Mouse (Mus musculus) CH12.LX (cell line): ENCODE results near the gene Chac1. TPM values are rescaled to one million over a fixed set of nuclear protein-coding genes. Genes with fewer than 3 reads are reported as not detected.

ENCODE experiments used
- DNase-seq: peaks from one replicate; pipeline ENCODE4 v3.0.0-alpha.2; 2013; ENCODE audit errors: extremely low read depth
- H3K27ac ChIP-seq: 2 replicates; pipeline ENCODE4 v1.5.1; 2012; ENCODE audit warnings: low read depth, mild to moderate bottlenecking, control low read depth, moderate library complexity; ENCODE audit not compliant: insufficient read depth
- H3K27me3 ChIP-seq: replicated peaks from 2 replicates; pipeline ENCODE3; 2012; ENCODE audit warnings: inconsistent platforms
- H3K36me3 ChIP-seq, 2 experiments: replicated peaks in 1 of 2; 2 replicates each; pipeline versions ENCODE3 to v1.6.1; 2012; ENCODE audit warnings: inconsistent platforms in 1 of 2, low read length in 1 of 2, mild to moderate bottlenecking in 1 of 2, mixed read lengths in 1 of 2, moderate library complexity in 1 of 2; ENCODE audit not compliant: control insufficient read depth in 1 of 2, insufficient read depth in 1 of 2
- H3K4me1 ChIP-seq, 2 experiments: 2 replicates each; pipeline ENCODE4 v1.6.1; 2012; ENCODE audit warnings: inconsistent platforms in 1 of 2, moderate library complexity in 1 of 2; ENCODE audit not compliant: insufficient read depth in 2 of 2, control insufficient read depth in 1 of 2
- H3K4me2 ChIP-seq: 2 replicates; pipeline ENCODE4 v1.6.1; 2012; ENCODE audit warnings: low read depth, mild to moderate bottlenecking, control low read depth; ENCODE audit not compliant: poor library complexity, insufficient read depth, severe bottlenecking
- H3K4me3 ChIP-seq, 3 experiments: fragments of 150-350 bp in 1 of 3; sonication (generic) in 1 of 3; replicated peaks in 1 of 3; 2 replicates each; pipeline versions ENCODE3 to v1.5.1; 2011 to 2012; ENCODE audit warnings: low read depth in 2 of 3, low read length in 2 of 3, mild to moderate bottlenecking in 2 of 3, moderate library complexity in 2 of 3, control low read depth in 1 of 3, improper control_type of control experiment in 1 of 3, inconsistent platforms in 1 of 3, mixed read lengths in 1 of 3; ENCODE audit not compliant: poor library complexity in 1 of 3
- H3K79me2 ChIP-seq: replicated peaks from 2 replicates; pipeline ENCODE4 v1.6.1; 2012; ENCODE audit warnings: mild to moderate bottlenecking, moderate library complexity; ENCODE audit not compliant: control insufficient read depth, poor library complexity, insufficient read depth, severe bottlenecking; ENCODE audit errors: extremely low read depth
- H3K9ac ChIP-seq: 2 replicates; pipeline ENCODE4 v1.6.1; 2012; ENCODE audit warnings: low read depth, mild to moderate bottlenecking, control low read depth, moderate library complexity; ENCODE audit not compliant: insufficient read depth
- H3K9me3 ChIP-seq: replicated peaks from 2 replicates; pipeline ENCODE3; 2012; ENCODE audit warnings: low read length, inconsistent platforms, mixed read lengths
- CHD1 ChIP-seq: IDR thresholded peaks from 2 replicates; pipeline ENCODE4 v1.6.1; 2012; ENCODE audit warnings: low read depth, low read length, improper control_type of control experiment, inconsistent platforms
- CHD2 ChIP-seq: IDR thresholded peaks from 2 replicates; pipeline ENCODE4 v1.6.1; 2011; ENCODE audit warnings: low read length, improper control_type of control experiment
- CTCF ChIP-seq, 2 experiments: IDR thresholded peaks in 1 of 2; conservative IDR thresholded peaks in 1 of 2; 2 replicates each; pipeline ENCODE4 v1.5.1; 2011 to 2012; ENCODE audit warnings: low read depth in 2 of 2, low read length in 2 of 2, improper control_type of control experiment in 1 of 2, inconsistent platforms in 1 of 2, mild to moderate bottlenecking in 1 of 2, moderate library complexity in 1 of 2
- ELF1 ChIP-seq: IDR thresholded peaks from 2 replicates; pipeline ENCODE4 v1.6.1; 2014; ENCODE audit warnings: low read depth, mild to moderate bottlenecking, inconsistent platforms, low read length, improper control_type of control experiment
- ETS1 ChIP-seq: conservative IDR thresholded peaks from 2 replicates; pipeline ENCODE4 v1.6.1; 2012; ENCODE audit warnings: low read depth, mild to moderate bottlenecking, inconsistent platforms, low read length, improper control_type of control experiment, moderate library complexity
- IRF4 ChIP-seq: IDR thresholded peaks from 2 replicates; pipeline ENCODE4 v1.6.1; 2014; ENCODE audit warnings: low read depth, mild to moderate bottlenecking, inconsistent platforms, low read length, improper control_type of control experiment
- JUN ChIP-seq: IDR thresholded peaks from 2 replicates; pipeline ENCODE4 v1.6.1; 2011; ENCODE audit warnings: low read depth, mild to moderate bottlenecking, low read length, improper control_type of control experiment, moderate library complexity; ENCODE audit not compliant: insufficient read depth
- JUND ChIP-seq: conservative IDR thresholded peaks from 2 replicates; pipeline ENCODE4 v1.6.1; 2011; ENCODE audit warnings: low read depth, low read length, improper control_type of control experiment
- KAT2A ChIP-seq: IDR thresholded peaks from 2 replicates; pipeline ENCODE4 v1.6.1; 2012; ENCODE audit warnings: low read length, improper control_type of control experiment, inconsistent platforms; ENCODE audit not compliant: insufficient replicate concordance
- MAFK ChIP-seq: IDR thresholded peaks from 2 replicates; pipeline ENCODE4 v1.6.1; 2011; ENCODE audit warnings: low read length, improper control_type of control experiment; ENCODE audit not compliant: insufficient replicate concordance
- MAZ ChIP-seq: IDR thresholded peaks from 2 replicates; pipeline ENCODE4 v1.6.1; 2012; ENCODE audit warnings: low read depth, mild to moderate bottlenecking, inconsistent platforms, low read length, improper control_type of control experiment, moderate library complexity
- MEF2A ChIP-seq: IDR thresholded peaks from 2 replicates; pipeline ENCODE4 v1.6.1; 2014; ENCODE audit warnings: low read depth, mild to moderate bottlenecking, inconsistent platforms, low read length, improper control_type of control experiment, borderline replicate concordance
- MYC ChIP-seq: IDR thresholded peaks from 2 replicates; pipeline ENCODE4 v1.6.1; 2011; ENCODE audit warnings: low read depth, mild to moderate bottlenecking, improper control_type of control experiment, low read length
- NRF1 ChIP-seq: IDR thresholded peaks from 2 replicates; pipeline ENCODE4 v1.6.1; 2014; ENCODE audit warnings: low read depth, mild to moderate bottlenecking, inconsistent platforms, low read length, improper control_type of control experiment, moderate library complexity
- POLR2AphosphoS2 ChIP-seq: IDR thresholded peaks from 2 replicates; pipeline ENCODE4 v1.6.1; 2011; ENCODE audit warnings: low read depth, low read length, improper control_type of control experiment
- RAD21 ChIP-seq: IDR thresholded peaks from 2 replicates; pipeline ENCODE4 v1.6.1; 2011; ENCODE audit warnings: low read depth, mild to moderate bottlenecking, low read length, improper control_type of control experiment, moderate library complexity
- TBP ChIP-seq: conservative IDR thresholded peaks from 2 replicates; pipeline ENCODE4 v1.6.1; 2011; ENCODE audit warnings: low read depth, low read length, improper control_type of control experiment
- USF1 ChIP-seq: IDR thresholded peaks from 2 replicates; pipeline ENCODE4 v1.6.1; 2014; ENCODE audit warnings: low read depth, mild to moderate bottlenecking, inconsistent platforms, low read length, improper control_type of control experiment
- ZC3H11A ChIP-seq: IDR thresholded peaks from 2 replicates; pipeline ENCODE4 v1.6.1; 2012; ENCODE audit warnings: low read depth, mild to moderate bottlenecking, inconsistent platforms, low read length, improper control_type of control experiment
- dilution Hi-C: fragments of 300-500 bp; cut with MboI; formaldehyde crosslinking; loops from 2 replicates; pipeline ENCODE4 v1.14.3; 2020; ENCODE audit warnings: low sequenced_read_pairs; ENCODE audit not compliant: extremely low pct_unique_long_range_greater_than_20kb, extremely low pct_ligation_motif_present
- in situ Hi-C: fragments of 300-500 bp; cut with MboI; formaldehyde crosslinking; loops from 3 replicates; pipeline ENCODE4 v1.14.3; 2019; ENCODE audit warnings: low sequenced_read_pairs, low pct_ligation_motif_present, low pct_unique_long_range_greater_than_20kb, mixed read lengths
- polyA plus RNA-seq: library from polyadenylated mRNA; unstranded; fragments of >175 nt; gene quantifications from 2 replicates; pipeline ENCODE4 v1.2.1, GENCODE M21; 2012; ENCODE audit warnings: low read depth; ENCODE audit not compliant: insufficient read length
- total RNA-seq, 2 experiments: library from RNA; depleted of rRNA; stranded (reverse); fragments of 300-350 nt in 1 of 2; fragments of >200 nt in 1 of 2; gene quantifications; 2 replicates each; pipeline ENCODE4 v1.2.3; 2012 to 2014

The Chac1 gene
- total and polyA plus RNA-seq, 3 experiments = 33.4 to 95.6 (median 49.2) TPM

DNA sequence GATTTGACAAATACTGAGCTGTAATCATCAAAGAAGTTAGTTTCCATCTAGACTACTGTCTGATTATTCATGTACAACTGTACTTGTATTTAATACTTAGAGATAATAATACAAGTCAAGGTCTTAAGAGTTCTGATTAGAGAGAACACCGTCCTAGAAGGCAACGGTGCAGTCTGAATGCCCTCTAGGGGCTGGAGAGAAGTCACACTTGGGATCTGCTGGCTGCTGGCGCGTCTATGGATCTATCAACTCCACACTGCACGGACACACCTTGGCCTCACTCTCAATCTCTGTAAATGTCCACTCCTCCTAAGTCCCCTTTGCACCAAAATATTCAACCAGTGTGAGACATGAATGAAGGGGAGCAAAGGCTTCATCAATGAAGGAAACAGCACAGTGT, 47.2 kb downstream of the Chac1 start:
- H3K27ac ChIP-seq = no peak overlapping the region
- H3K9ac ChIP-seq = no peak overlapping the region
- no peak for DNase-seq
- peak in 1 of 2 experiments; percentile 31; a peak in 2 of 4 replicates for TF ChIP-seq CTCF (conservative IDR thresholded peaks at IDR 0.05 in 1 of 2, IDR thresholded peaks at IDR 0.05 in 1 of 2; ENCODE audit: low read depth in 2 of 2, low read length in 2 of 2)
- TF ChIP-seq MAZ = no peak
- TF ChIP-seq RAD21 = peak; percentile 9
- TF ChIP-seq IRF4 = no peak
- no peak overlapping the region for H3K4me3 ChIP-seq
- no peaks in the 10 kb centered on the region for H3K9me3 ChIP-seq
- dilution Hi-C loops = no loop called here
- no peak overlapping the region for H3K4me2 ChIP-seq
- peaks cover 0 to 21% of the 10 kb centered on the region in 2 experiments; a peak in 2 of 4 replicates for H3K4me1 ChIP-seq
- in situ Hi-C loops = no loop called here
- H3K36me3 ChIP-seq = peaks cover 31 to 75% of the 10 kb centered on the region in 2 experiments
- H3K27me3 ChIP-seq = no peaks in the 10 kb centered on the region
- no peaks in the 10 kb centered on the region for H3K79me2 ChIP-seq

GRCm38 (mm10) chr2:119398665-119399064, 47.6 kb downstream of the Chac1 start:
- Histone ChIP-seq H3K27ac (no peak overlapping the region), H3K27me3 (no peaks in the 10 kb centered on the region), H3K9me3 (no peaks in the 10 kb centered on the region), H3K4me2 (no peak overlapping the region), H3K79me2 (no peaks in the 10 kb centered on the region), H3K4me3 (no peak overlapping the region), H3K9ac (no peak overlapping the region), H3K4me1 (peaks cover 0 to 21% of the 10 kb centered on the region in 2 experiments; a peak in 2 of 4 replicates), H3K36me3 (peaks cover 27 to 74% of the 10 kb centered on the region in 2 experiments)
- no peak for DNase-seq
- in situ Hi-C loops (no loop called here), dilution Hi-C loops (no loop called here)
- TF ChIP-seq CHD1 (no peak), MYC (no peak), CHD2 (no peak), MAFK (no peak), USF1 (no peak), JUND (no peak), NRF1 (no peak), JUN (no peak), ZC3H11A (no peak), MEF2A (no peak), KAT2A (no peak), ELF1 (no peak), POLR2AphosphoS2 (no peak), ETS1 (no peak), TBP (no peak), IRF4 (no peak)
